Mouse (Mus musculus): Measurements from ENCODE around the gene Snrk. TPM values are rescaled to one million over a fixed set of nuclear protein-coding genes. Genes with fewer than 3 reads are reported as not detected.
"Not testable (repeated sequence)": the region's sequence is repeated elsewhere in the genome, so short reads cannot be mapped to it uniquely, and the experiment has no call there.

Gene Snrk
- polyA plus RNA-seq, 1 experiment from 2014 or later: 57.5 TPM

GRCm38 (mm10) chr9:122156389-122157078 is 39.5 kb downstream of the Snrk start:
- Histone ChIP-seq H3K27ac (replicated peaks; ENCODE audit: low read depth, low read length) (no peak overlapping the region), H3K4me2 (ENCODE audit: low read length) (no peak overlapping the region), H3K27me3 (ENCODE audit: control insufficient read depth, insufficient read depth, low read length) (no peaks in the 10 kb centered on the region), H3K9ac (replicated peaks; ENCODE audit: low read length) (no peak overlapping the region), H3K4me1 (ENCODE audit: control insufficient read depth, insufficient read depth, low read length) (no peaks in the 10 kb centered on the region), H3K36me3 (ENCODE audit: control insufficient read depth, insufficient read depth, low read length) (peaks cover 35% of the 10 kb centered on the region), H3K4me3 (replicated peaks; ENCODE audit: low read depth, low read length) (no peak overlapping the region), H3K9me3 (ENCODE audit: control insufficient read depth, low read length) (no peaks in the 10 kb centered on the region)
- DNase-seq (no peak), ATAC-seq (ENCODE audit: low FRiP score, low TSS enrichment) (no peak)
- WGBS: 86% methylated on average over 5 of the region's 5 CpGs

- H3K4me3 ChIP-seq (replicated peaks; ENCODE audit: low read depth, low read length): no peak overlapping the region
- 93% methylated on average over 14 of the region's 14 CpGs for WGBS
- DNase-seq: no peak
- peaks cover 30% of the 10 kb centered on the region for H3K36me3 ChIP-seq (ENCODE audit: control insufficient read depth, insufficient read depth, low read length)
- H3K9ac ChIP-seq (replicated peaks; ENCODE audit: low read length): no peak overlapping the region
- ATAC-seq (ENCODE audit: low FRiP score, low TSS enrichment): no peak
- H3K4me2 ChIP-seq (ENCODE audit: low read length): no peak overlapping the region
- no peaks in the 10 kb centered on the region for H3K9me3 ChIP-seq (ENCODE audit: control insufficient read depth, low read length)
- no peak overlapping the region for H3K27ac ChIP-seq (replicated peaks; ENCODE audit: low read depth, low read length)
- H3K4me1 ChIP-seq (ENCODE audit: control insufficient read depth, insufficient read depth, low read length): no peaks in the 10 kb centered on the region
- H3K27me3 ChIP-seq (ENCODE audit: control insufficient read depth, insufficient read depth, low read length): no peaks in the 10 kb centered on the region
These were observed 40.0 kb downstream of the Snrk start for GRCm38 (mm10) chr9:122157079-122157441.

GRCm38 (mm10) chr9:122164535-122164934 is 47.5 kb downstream of the Snrk start:
- no peak overlapping the region for H3K4me3 ChIP-seq (replicated peaks; ENCODE audit: low read depth, low read length)
- H3K9ac ChIP-seq (replicated peaks; ENCODE audit: low read length): no peak overlapping the region
- ATAC-seq (ENCODE audit: low FRiP score, low TSS enrichment) (no peak), DNase-seq (no peak)
- WGBS: 96% methylated on average over 4 of the region's 4 CpGs
- H3K4me1 ChIP-seq (ENCODE audit: control insufficient read depth, insufficient read depth, low read length): no peaks in the 10 kb centered on the region
- H3K36me3 ChIP-seq (ENCODE audit: control insufficient read depth, insufficient read depth, low read length): peaks cover 48% of the 10 kb centered on the region
- H3K27me3 ChIP-seq (ENCODE audit: control insufficient read depth, insufficient read depth, low read length): no peaks in the 10 kb centered on the region
- H3K9me3 ChIP-seq (ENCODE audit: control insufficient read depth, low read length): no peaks in the 10 kb centered on the region
- no peak overlapping the region for H3K27ac ChIP-seq (replicated peaks; ENCODE audit: low read depth, low read length)
- H3K4me2 ChIP-seq (ENCODE audit: low read length): no peak overlapping the region

- H3K4me1 ChIP-seq (ENCODE audit: control insufficient read depth, insufficient read depth, low read length); H3K9me3 ChIP-seq (ENCODE audit: control insufficient read depth, low read length); DNase-seq; H3K27ac ChIP-seq (replicated peaks; ENCODE audit: low read depth, low read length); ATAC-seq (ENCODE audit: low FRiP score, low TSS enrichment); H3K9ac ChIP-seq (replicated peaks; ENCODE audit: low read length); H3K4me2 ChIP-seq (ENCODE audit: low read length); H3K4me3 ChIP-seq (replicated peaks; ENCODE audit: low read depth, low read length); H3K27me3 ChIP-seq (ENCODE audit: control insufficient read depth, insufficient read depth, low read length): not testable (repeated sequence)
- 88% methylated on average over 5 of the region's 5 CpGs for WGBS
- H3K36me3 ChIP-seq (ENCODE audit: control insufficient read depth, insufficient read depth, low read length): peaks cover 52% of the 10 kb centered on the region
These were observed 50.7 kb downstream of the Snrk start for GRCm38 (mm10) chr9:122167719-122168118.

- peaks cover 36% of the 10 kb centered on the region for H3K36me3 ChIP-seq (ENCODE audit: control insufficient read depth, insufficient read depth, low read length)
- no peaks in the 10 kb centered on the region for H3K9me3 ChIP-seq (ENCODE audit: control insufficient read depth, low read length)
- WGBS: 92% methylated on average over 6 of the region's 6 CpGs
- no peaks in the 10 kb centered on the region for H3K4me1 ChIP-seq (ENCODE audit: control insufficient read depth, insufficient read depth, low read length)
- DNase-seq (no peak), ATAC-seq (ENCODE audit: low FRiP score, low TSS enrichment) (no peak)
- no peak overlapping the region for H3K4me3 ChIP-seq (replicated peaks; ENCODE audit: low read depth, low read length)
- no peaks in the 10 kb centered on the region for H3K27me3 ChIP-seq (ENCODE audit: control insufficient read depth, insufficient read depth, low read length)
- no peak overlapping the region for H3K9ac ChIP-seq (replicated peaks; ENCODE audit: low read length)
- H3K27ac ChIP-seq (replicated peaks; ENCODE audit: low read depth, low read length): no peak overlapping the region
- no peak overlapping the region for H3K4me2 ChIP-seq (ENCODE audit: low read length)
These were observed 52.8 kb downstream of the Snrk start for GRCm38 (mm10) chr9:122169901-122170300.

GRCm38 (mm10) chr9:122172612-122173186 is 55.6 kb downstream of the Snrk start:
- 89% methylated on average over 11 of the region's 11 CpGs for WGBS
- no peak overlapping the region for H3K4me3 ChIP-seq (replicated peaks; ENCODE audit: low read depth, low read length)
- no peaks in the 10 kb centered on the region for H3K4me1 ChIP-seq (ENCODE audit: control insufficient read depth, insufficient read depth, low read length)
- H3K27ac ChIP-seq (replicated peaks; ENCODE audit: low read depth, low read length): no peak overlapping the region
- peaks cover 20% of the 10 kb centered on the region; the same call in 1 of the 2 replicates for H3K36me3 ChIP-seq (ENCODE audit: control insufficient read depth, insufficient read depth, low read length)
- no peaks in the 10 kb centered on the region for H3K9me3 ChIP-seq (ENCODE audit: control insufficient read depth, low read length)
- H3K9ac ChIP-seq (replicated peaks; ENCODE audit: low read length): no peak overlapping the region
- ATAC-seq (ENCODE audit: low FRiP score, low TSS enrichment): no peak
- H3K27me3 ChIP-seq (ENCODE audit: control insufficient read depth, insufficient read depth, low read length): no peaks in the 10 kb centered on the region
- H3K4me2 ChIP-seq (ENCODE audit: low read length): no peak overlapping the region
- no peak for DNase-seq

- no peak overlapping the region for H3K9ac ChIP-seq (replicated peaks; ENCODE audit: low read length)
- DNase-seq (peak; percentile 22), ATAC-seq (ENCODE audit: low FRiP score, low TSS enrichment) (no peak)
- no peaks in the 10 kb centered on the region for H3K4me1 ChIP-seq (ENCODE audit: control insufficient read depth, insufficient read depth, low read length)
- H3K36me3 ChIP-seq (ENCODE audit: control insufficient read depth, insufficient read depth, low read length): peaks cover 20% of the 10 kb centered on the region; the same call in 1 of the 2 replicates
- H3K9me3 ChIP-seq (ENCODE audit: control insufficient read depth, low read length): no peaks in the 10 kb centered on the region
- no peak overlapping the region for H3K4me3 ChIP-seq (replicated peaks; ENCODE audit: low read depth, low read length)
- H3K27ac ChIP-seq (replicated peaks; ENCODE audit: low read depth, low read length): no peak overlapping the region
- no peaks in the 10 kb centered on the region for H3K27me3 ChIP-seq (ENCODE audit: control insufficient read depth, insufficient read depth, low read length)
- no peak overlapping the region for H3K4me2 ChIP-seq (ENCODE audit: low read length)
- WGBS: 83% methylated on average over 9 of the region's 9 CpGs
These were observed 56.6 kb downstream of the Snrk start for GRCm38 (mm10) chr9:122173405-122174233.

- WGBS: 88% methylated on average over 6 of the region's 6 CpGs
- no peak overlapping the region for H3K27ac ChIP-seq (replicated peaks; ENCODE audit: low read depth, low read length)
- ATAC-seq (ENCODE audit: low FRiP score, low TSS enrichment): no peak
These were observed 57.7 kb downstream of the Snrk start for GRCm38 (mm10) chr9:122174723-122175122.

More at GRCm38 (mm10) chr9:122174723-122175122, 57.7 kb downstream of the Snrk start:
- no peaks in the 10 kb centered on the region for H3K27me3 ChIP-seq (ENCODE audit: control insufficient read depth, insufficient read depth, low read length)
- no peak for DNase-seq
- no peak overlapping the region for H3K4me2 ChIP-seq (ENCODE audit: low read length)
- no peaks in the 10 kb centered on the region for H3K4me1 ChIP-seq (ENCODE audit: control insufficient read depth, insufficient read depth, low read length)
- peaks cover 18% of the 10 kb centered on the region; the same call in 1 of the 2 replicates for H3K36me3 ChIP-seq (ENCODE audit: control insufficient read depth, insufficient read depth, low read length)
- no peak overlapping the region for H3K4me3 ChIP-seq (replicated peaks; ENCODE audit: low read depth, low read length)
- H3K9me3 ChIP-seq (ENCODE audit: control insufficient read depth, low read length): no peaks in the 10 kb centered on the region
- H3K9ac ChIP-seq (replicated peaks; ENCODE audit: low read length): no peak overlapping the region

Data from midbrain, embryonic 14.5 days (tissue).